Mouse (Mus musculus): ENCODE results near the gene Lrig2. TPM values are rescaled to one million over a fixed set of nuclear protein-coding genes. Genes with fewer than 3 reads are reported as not detected.

Gene Lrig2
- polyA plus RNA-seq, 1 experiment from 2014 or later = 14.8 TPM

GRCm38 (mm10) chr3:104424346-104424745 lies 87.4 kb downstream of the Lrig2 start:
- H3K9ac ChIP-seq = no peak overlapping the region
- no peaks in the 10 kb centered on the region for H3K9me3 ChIP-seq
- 68% methylated on average over 7 of the region's 7 CpGs for WGBS
- H3K4me2 ChIP-seq = no peak overlapping the region
- no peak overlapping the region for H3K4me3 ChIP-seq (replicated peaks)
- H3K4me1 ChIP-seq = no peaks in the 10 kb centered on the region
- no peak overlapping the region for H3K27ac ChIP-seq
- no peaks in the 10 kb centered on the region for H3K36me3 ChIP-seq
- peak; percentile 43; the same call in 1 of the 2 replicates for ATAC-seq (ENCODE audit: insufficient read depth, low FRiP score, low read depth)
- no peaks in the 10 kb centered on the region for H3K27me3 ChIP-seq (replicated peaks)

GRCm38 (mm10) chr3:104420929-104421328 lies 90.8 kb downstream of the Lrig2 start:
- Histone ChIP-seq H3K4me1 (no peaks in the 10 kb centered on the region), H3K36me3 (no peaks in the 10 kb centered on the region), H3K4me2 (no peak overlapping the region), H3K4me3 (replicated peaks) (no peak overlapping the region), H3K27ac (no peak overlapping the region), H3K27me3 (replicated peaks) (no peaks in the 10 kb centered on the region), H3K9me3 (no peaks in the 10 kb centered on the region), H3K9ac (no peak overlapping the region)
- ATAC-seq (ENCODE audit: insufficient read depth, low FRiP score, low read depth) = no peak
- WGBS = 84% methylated on average over 7 of the region's 7 CpGs

GRCm38 (mm10) chr3:104419990-104420389 lies 91.7 kb downstream of the Lrig2 start:
- 53% methylated on average over 4 of the region's 4 CpGs for WGBS
- Histone ChIP-seq H3K9ac (no peak overlapping the region), H3K36me3 (no peaks in the 10 kb centered on the region), H3K4me1 (no peaks in the 10 kb centered on the region), H3K9me3 (no peaks in the 10 kb centered on the region), H3K27me3 (replicated peaks) (no peaks in the 10 kb centered on the region), H3K4me2 (no peak overlapping the region), H3K4me3 (replicated peaks) (no peak overlapping the region), H3K27ac (no peak overlapping the region)
- no peak for ATAC-seq (ENCODE audit: insufficient read depth, low FRiP score, low read depth)

- Histone ChIP-seq H3K9me3 (no peaks in the 10 kb centered on the region), H3K27ac (no peak overlapping the region), H3K4me2 (no peak overlapping the region), H3K36me3 (no peaks in the 10 kb centered on the region), H3K27me3 (replicated peaks) (no peaks in the 10 kb centered on the region), H3K9ac (no peak overlapping the region), H3K4me1 (no peaks in the 10 kb centered on the region), H3K4me3 (replicated peaks) (no peak overlapping the region)
- 50% methylated on average over 5 of the region's 5 CpGs for WGBS
- no peak for ATAC-seq (ENCODE audit: insufficient read depth, low FRiP score, low read depth)
Observed at GRCm38 (mm10) chr3:104416806-104417205, 94.9 kb downstream of the Lrig2 start.

GRCm38 (mm10) chr3:104412482-104412881 lies 99.2 kb downstream of the Lrig2 start:
- 68% methylated on average over 6 of the region's 6 CpGs for WGBS
- ATAC-seq (ENCODE audit: insufficient read depth, low FRiP score, low read depth) = no peak
- H3K27ac ChIP-seq = no peak overlapping the region
- H3K4me2 ChIP-seq = no peak overlapping the region
- no peak overlapping the region for H3K4me3 ChIP-seq (replicated peaks)
- no peak overlapping the region for H3K9ac ChIP-seq
- no peaks in the 10 kb centered on the region for H3K27me3 ChIP-seq (replicated peaks)
- H3K4me1 ChIP-seq = no peaks in the 10 kb centered on the region
- H3K36me3 ChIP-seq = no peaks in the 10 kb centered on the region
- no peaks in the 10 kb centered on the region for H3K9me3 ChIP-seq

- H3K4me1 ChIP-seq = no peaks in the 10 kb centered on the region
- H3K9me3 ChIP-seq = no peaks in the 10 kb centered on the region
- no peaks in the 10 kb centered on the region for H3K27me3 ChIP-seq (replicated peaks)
- WGBS = 82% methylated on average over 7 of the region's 7 CpGs
- H3K4me2 ChIP-seq = no peak overlapping the region
- H3K9ac ChIP-seq = no peak overlapping the region
- H3K36me3 ChIP-seq = no peaks in the 10 kb centered on the region
- H3K27ac ChIP-seq = no peak overlapping the region
- no peak for ATAC-seq (ENCODE audit: insufficient read depth, low FRiP score, low read depth)
- H3K4me3 ChIP-seq (replicated peaks) = no peak overlapping the region
Observed at GRCm38 (mm10) chr3:104407506-104407905, 104.2 kb downstream of the Lrig2 start.

- WGBS = 68% methylated on average over 4 of the region's 4 CpGs
- Histone ChIP-seq H3K9me3 (no peaks in the 10 kb centered on the region), H3K36me3 (no peaks in the 10 kb centered on the region), H3K27ac (no peak overlapping the region), H3K4me2 (no peak overlapping the region), H3K4me1 (no peaks in the 10 kb centered on the region), H3K4me3 (replicated peaks) (no peak overlapping the region), H3K9ac (no peak overlapping the region), H3K27me3 (replicated peaks) (no peaks in the 10 kb centered on the region)
- no peak for ATAC-seq (ENCODE audit: insufficient read depth, low FRiP score, low read depth)
Observed at GRCm38 (mm10) chr3:104403582-104403981, 108.1 kb downstream of the Lrig2 start.

- H3K27me3 ChIP-seq (replicated peaks) = no peaks in the 10 kb centered on the region
- H3K9me3 ChIP-seq = no peaks in the 10 kb centered on the region
- H3K4me2 ChIP-seq = no peak overlapping the region
- no peak overlapping the region for H3K27ac ChIP-seq
- no peak overlapping the region for H3K4me3 ChIP-seq (replicated peaks)
- H3K9ac ChIP-seq = no peak overlapping the region
- no peaks in the 10 kb centered on the region for H3K4me1 ChIP-seq
- no peaks in the 10 kb centered on the region for H3K36me3 ChIP-seq
- WGBS = 69% methylated on average over 2 of the region's 2 CpGs
- no peak for ATAC-seq (ENCODE audit: insufficient read depth, low FRiP score, low read depth)
Observed at GRCm38 (mm10) chr3:104401176-104401575, 110.5 kb downstream of the Lrig2 start.

GRCm38 (mm10) chr3:104400126-104400525 lies 111.6 kb downstream of the Lrig2 start:
- 84% methylated on average over 5 of the region's 5 CpGs for WGBS
- Histone ChIP-seq H3K4me1 (no peaks in the 10 kb centered on the region), H3K27me3 (replicated peaks) (no peaks in the 10 kb centered on the region), H3K4me3 (replicated peaks) (no peak overlapping the region), H3K4me2 (no peak overlapping the region), H3K9ac (no peak overlapping the region), H3K27ac (no peak overlapping the region), H3K36me3 (no peaks in the 10 kb centered on the region), H3K9me3 (no peaks in the 10 kb centered on the region)
- ATAC-seq (ENCODE audit: insufficient read depth, low FRiP score, low read depth) = no peak

GRCm38 (mm10) chr3:104399296-104400045 lies 112.2 kb downstream of the Lrig2 start:
- H3K4me3 ChIP-seq (replicated peaks) = no peak overlapping the region
- no peak overlapping the region for H3K27ac ChIP-seq
- H3K9me3 ChIP-seq = no peaks in the 10 kb centered on the region
- no peaks in the 10 kb centered on the region for H3K36me3 ChIP-seq
- H3K4me2 ChIP-seq = no peak overlapping the region
- H3K4me1 ChIP-seq = no peaks in the 10 kb centered on the region
- WGBS = 85% methylated on average over 10 of the region's 10 CpGs
- H3K9ac ChIP-seq = no peak overlapping the region
- no peaks in the 10 kb centered on the region for H3K27me3 ChIP-seq (replicated peaks)
- no peak for ATAC-seq (ENCODE audit: insufficient read depth, low FRiP score, low read depth)

- 71% methylated on average over 9 of the region's 9 CpGs for WGBS
- no peaks in the 10 kb centered on the region for H3K4me1 ChIP-seq
- ATAC-seq (ENCODE audit: insufficient read depth, low FRiP score, low read depth) = no peak
- no peak overlapping the region for H3K4me3 ChIP-seq (replicated peaks)
- H3K4me2 ChIP-seq = no peak overlapping the region
- no peaks in the 10 kb centered on the region for H3K9me3 ChIP-seq
- H3K27me3 ChIP-seq (replicated peaks) = no peaks in the 10 kb centered on the region
- no peak overlapping the region for H3K27ac ChIP-seq
- no peaks in the 10 kb centered on the region for H3K36me3 ChIP-seq
- no peak overlapping the region for H3K9ac ChIP-seq
Observed at GRCm38 (mm10) chr3:104397316-104397715, 114.4 kb downstream of the Lrig2 start.

- H3K4me1 ChIP-seq = no peaks in the 10 kb centered on the region
- ATAC-seq (ENCODE audit: insufficient read depth, low FRiP score, low read depth) = no peak
- no peaks in the 10 kb centered on the region for H3K27me3 ChIP-seq (replicated peaks)
Observed at GRCm38 (mm10) chr3:104396736-104397081, 115.0 kb downstream of the Lrig2 start.

More at GRCm38 (mm10) chr3:104396736-104397081, 115.0 kb downstream of the Lrig2 start:
- Histone ChIP-seq H3K4me3 (replicated peaks) (no peak overlapping the region), H3K9me3 (no peaks in the 10 kb centered on the region), H3K4me2 (no peak overlapping the region), H3K27ac (no peak overlapping the region), H3K36me3 (no peaks in the 10 kb centered on the region), H3K9ac (no peak overlapping the region)
- 31% methylated on average over 3 of the region's 3 CpGs for WGBS

Data from stomach, embryonic 15.5 days (tissue).